Mouse (Mus musculus): ENCODE measurements around the gene Tatdn2. TPM values are rescaled to one million over a fixed set of nuclear protein-coding genes. Genes with fewer than 3 reads are reported as not detected.

Tatdn2 gene
- polyA plus RNA-seq, 1 experiment from 2014 or later: 0.81 TPM

DNA sequence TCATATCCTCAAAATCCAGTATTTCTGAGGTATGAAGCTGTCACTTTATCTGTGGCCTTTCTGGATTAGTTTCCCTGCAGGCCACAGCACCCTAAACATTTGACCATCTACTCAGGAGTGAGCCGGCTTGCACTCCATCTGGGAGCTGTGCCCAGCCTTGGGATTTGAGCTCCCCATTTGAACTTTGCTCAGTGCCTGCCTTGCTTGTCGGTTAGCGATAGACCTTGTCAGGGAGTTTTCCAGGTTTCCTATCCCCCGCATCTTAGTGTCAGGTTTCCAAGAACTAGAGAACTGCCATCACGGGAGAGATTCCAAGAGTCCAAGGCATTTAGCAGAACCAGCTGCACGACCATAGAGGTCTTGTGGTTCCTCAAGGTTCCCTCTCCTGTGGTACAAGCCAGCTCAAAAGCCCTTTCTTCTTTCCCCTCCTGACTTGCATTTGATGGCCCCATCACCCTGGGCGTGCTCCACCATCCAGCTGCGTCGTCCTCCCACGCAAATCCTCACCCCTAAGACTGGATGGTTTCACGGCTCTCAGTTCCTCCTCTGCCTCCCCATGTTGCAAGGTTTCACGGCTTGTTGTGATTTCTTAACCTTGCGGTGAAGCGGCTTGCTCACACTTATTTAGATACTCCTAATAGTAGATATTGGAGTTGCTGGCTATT lies 19.6 kb upstream of the Tatdn2 start:
- no peak overlapping the region for H3K4me3 ChIP-seq
- H3K36me3 ChIP-seq (ENCODE audit: poor library complexity, severe bottlenecking): no peaks in the 10 kb centered on the region
- H3K4me2 ChIP-seq: no peak overlapping the region
- H3K27ac ChIP-seq: no peak overlapping the region
- no peak for ATAC-seq
- no peaks in the 10 kb centered on the region for H3K4me1 ChIP-seq
- H3K27me3 ChIP-seq: no peaks in the 10 kb centered on the region
- WGBS: 80% methylated on average over 14 of the region's 14 CpGs
- no peaks in the 10 kb centered on the region for H3K9me3 ChIP-seq (replicated peaks)
- H3K9ac ChIP-seq: no peak overlapping the region

- no peaks in the 10 kb centered on the region for H3K9me3 ChIP-seq (replicated peaks)
- H3K27ac ChIP-seq: no peak overlapping the region
- H3K4me3 ChIP-seq: no peak overlapping the region
- no peak for ATAC-seq
- H3K36me3 ChIP-seq (ENCODE audit: poor library complexity, severe bottlenecking): no peaks in the 10 kb centered on the region
- H3K9ac ChIP-seq: no peak overlapping the region
- no peaks in the 10 kb centered on the region for H3K27me3 ChIP-seq
- 70% methylated on average over 14 of the region's 14 CpGs for WGBS
- no peaks in the 10 kb centered on the region for H3K4me1 ChIP-seq
- H3K4me2 ChIP-seq: no peak overlapping the region
Measured at GRCm38 (mm10) chr6:113678246-113679012, 18.4 kb upstream of the Tatdn2 start.

DNA sequence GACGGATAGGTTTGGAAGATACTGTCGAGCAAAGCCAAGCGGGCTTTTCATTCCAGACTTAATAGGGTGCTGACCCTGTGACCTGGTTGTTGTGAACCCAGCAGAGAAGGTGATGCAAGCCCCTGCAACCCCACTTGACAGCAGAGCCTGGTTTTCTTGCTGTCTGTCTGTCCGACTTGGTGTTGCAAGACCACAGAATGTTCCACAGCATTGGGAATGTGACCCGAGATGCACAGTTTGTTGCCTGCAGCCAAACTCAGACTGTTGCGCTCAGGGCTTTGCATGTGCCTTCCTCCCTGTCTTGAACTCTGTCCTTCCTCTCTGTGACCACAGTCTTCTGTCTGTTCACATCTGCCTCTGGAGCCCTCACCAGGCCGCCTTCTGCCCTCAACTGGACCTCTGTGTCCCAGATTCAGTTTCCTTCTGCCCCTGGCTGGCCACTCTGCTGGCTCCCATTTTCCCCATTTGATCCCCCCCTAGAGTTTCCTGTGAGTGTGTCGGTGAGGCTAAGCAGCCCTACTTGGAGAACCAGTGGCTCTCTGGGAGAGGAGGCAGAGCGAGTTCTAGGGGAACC lies 16.8 kb upstream of the Tatdn2 start:
- ATAC-seq: no peak
- no peak overlapping the region for H3K9ac ChIP-seq
- 87% methylated on average over 9 of the region's 9 CpGs for WGBS

GRCm38 (mm10) chr6:113681271-113681670 lies 15.6 kb upstream of the Tatdn2 start:
- no peaks in the 10 kb centered on the region for H3K9me3 ChIP-seq (replicated peaks)
- H3K36me3 ChIP-seq (ENCODE audit: poor library complexity, severe bottlenecking): no peaks in the 10 kb centered on the region
- no peak overlapping the region for H3K27ac ChIP-seq
- peak; percentile 33; the same call in 1 of the 2 replicates for ATAC-seq
- H3K9ac ChIP-seq: no peak overlapping the region
- H3K4me2 ChIP-seq: no peak overlapping the region
- no peaks in the 10 kb centered on the region for H3K4me1 ChIP-seq
- WGBS: 17% methylated on average over 4 of the region's 4 CpGs
- H3K27me3 ChIP-seq: no peaks in the 10 kb centered on the region
- no peak overlapping the region for H3K4me3 ChIP-seq

More for the DNA sequence above, 16.8 kb upstream of the Tatdn2 start:
- H3K4me2 ChIP-seq: no peak overlapping the region
- no peaks in the 10 kb centered on the region for H3K4me1 ChIP-seq
- H3K36me3 ChIP-seq (ENCODE audit: poor library complexity, severe bottlenecking): no peaks in the 10 kb centered on the region
- no peaks in the 10 kb centered on the region for H3K27me3 ChIP-seq
- no peaks in the 10 kb centered on the region for H3K9me3 ChIP-seq (replicated peaks)
- no peak overlapping the region for H3K27ac ChIP-seq
- H3K4me3 ChIP-seq: no peak overlapping the region

- Histone ChIP-seq H3K4me2 (no peak overlapping the region), H3K36me3 (ENCODE audit: poor library complexity, severe bottlenecking) (no peaks in the 10 kb centered on the region), H3K27me3 (no peaks in the 10 kb centered on the region), H3K4me3 (no peak overlapping the region), H3K9me3 (replicated peaks) (no peaks in the 10 kb centered on the region), H3K9ac (no peak overlapping the region), H3K27ac (no peak overlapping the region), H3K4me1 (no peaks in the 10 kb centered on the region)
- ATAC-seq: no peak
- WGBS: 90% methylated on average over 10 of the region's 10 CpGs
Measured at GRCm38 (mm10) chr6:113683081-113683825, 13.6 kb upstream of the Tatdn2 start.

GRCm38 (mm10) chr6:113686551-113687125 lies 10.2 kb upstream of the Tatdn2 start:
- H3K9ac ChIP-seq: no peak overlapping the region
- WGBS: 48% methylated on average over 8 of the region's 8 CpGs
- H3K27ac ChIP-seq: no peak overlapping the region
- no peak for ATAC-seq
- H3K27me3 ChIP-seq: no peaks in the 10 kb centered on the region
- H3K36me3 ChIP-seq (ENCODE audit: poor library complexity, severe bottlenecking): no peaks in the 10 kb centered on the region
- H3K4me3 ChIP-seq: no peak overlapping the region
- no peaks in the 10 kb centered on the region for H3K9me3 ChIP-seq (replicated peaks)
- no peaks in the 10 kb centered on the region for H3K4me1 ChIP-seq
- H3K4me2 ChIP-seq: no peak overlapping the region

DNA sequence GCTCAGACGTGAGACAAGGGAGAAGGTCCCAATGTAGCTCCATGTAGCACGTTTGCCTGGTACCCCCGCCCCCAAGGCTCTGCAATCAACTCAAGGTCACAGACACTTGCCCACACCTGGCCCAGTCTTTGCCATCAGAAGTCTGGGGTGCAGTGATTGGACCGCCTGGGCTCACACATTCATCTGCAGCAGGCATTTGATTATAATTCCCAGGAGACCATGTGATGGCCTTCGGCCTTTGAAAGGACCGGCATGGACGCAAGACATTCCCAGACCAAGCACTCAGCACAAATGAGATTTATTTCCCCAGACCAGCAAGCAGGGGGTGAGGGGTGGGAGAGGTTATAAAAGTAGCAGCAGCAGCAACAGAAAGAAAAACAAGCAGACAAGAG lies 6.8 kb upstream of the Tatdn2 start:
- ATAC-seq: no peak
- no peak overlapping the region for H3K4me2 ChIP-seq
- H3K4me3 ChIP-seq: no peak overlapping the region
- H3K4me1 ChIP-seq: no peaks in the 10 kb centered on the region
- no peaks in the 10 kb centered on the region for H3K36me3 ChIP-seq (ENCODE audit: poor library complexity, severe bottlenecking)
- WGBS: 42% methylated on average over 7 of the region's 7 CpGs
- H3K9me3 ChIP-seq (replicated peaks): no peaks in the 10 kb centered on the region
- 0 out of 2 replicates have a peak overlapping the region, but pooled peaks have one; percentile 26 for H3K9ac ChIP-seq
- H3K27me3 ChIP-seq: no peaks in the 10 kb centered on the region
- H3K27ac ChIP-seq: no peak overlapping the region

DNA sequence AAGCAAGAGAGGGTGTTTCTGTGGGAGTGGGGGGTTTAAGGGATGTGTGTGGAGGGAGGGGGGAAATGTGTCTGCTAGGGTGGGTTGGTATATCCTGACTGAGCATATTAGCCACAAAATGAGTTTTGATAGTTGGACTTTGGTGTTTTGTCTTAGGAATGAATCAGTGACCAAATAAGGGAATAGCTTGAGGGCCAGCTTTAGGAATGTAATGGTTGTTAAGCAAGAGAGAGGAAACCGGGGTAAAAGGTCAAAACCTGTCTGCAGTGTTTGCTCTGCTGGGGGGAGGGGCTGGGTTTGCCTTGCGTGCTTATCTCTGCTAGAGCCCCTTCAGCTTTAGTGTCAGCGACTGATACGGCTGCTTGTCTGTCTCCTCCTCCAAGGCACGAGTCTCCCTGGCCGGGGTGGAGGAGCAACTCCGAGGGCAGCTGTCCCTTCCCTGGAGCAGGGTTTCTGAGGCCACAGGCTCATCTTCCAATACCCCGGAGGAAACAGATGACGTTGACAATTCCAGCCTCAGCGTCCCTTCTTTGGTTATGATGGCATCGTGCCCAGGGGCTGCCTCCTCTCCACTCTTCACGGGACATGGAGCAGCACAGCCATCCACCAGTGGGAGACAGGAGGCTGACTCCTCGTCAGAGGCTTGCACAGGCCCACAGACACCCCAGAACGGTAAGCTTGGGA lies 6.3 kb upstream of the Tatdn2 start:
- ATAC-seq: no peak
- Histone ChIP-seq H3K36me3 (ENCODE audit: poor library complexity, severe bottlenecking) (no peaks in the 10 kb centered on the region), H3K9ac (peak overlapping the region; percentile 26; the same call in 1 of the 2 replicates), H3K27me3 (no peaks in the 10 kb centered on the region), H3K4me1 (no peaks in the 10 kb centered on the region), H3K9me3 (replicated peaks) (no peaks in the 10 kb centered on the region), H3K4me2 (no peak overlapping the region), H3K4me3 (no peak overlapping the region), H3K27ac (0 out of 2 replicates have a peak overlapping the region, but pooled peaks have one; percentile 40)
- WGBS: 23% methylated on average over 14 of the region's 14 CpGs

DNA sequence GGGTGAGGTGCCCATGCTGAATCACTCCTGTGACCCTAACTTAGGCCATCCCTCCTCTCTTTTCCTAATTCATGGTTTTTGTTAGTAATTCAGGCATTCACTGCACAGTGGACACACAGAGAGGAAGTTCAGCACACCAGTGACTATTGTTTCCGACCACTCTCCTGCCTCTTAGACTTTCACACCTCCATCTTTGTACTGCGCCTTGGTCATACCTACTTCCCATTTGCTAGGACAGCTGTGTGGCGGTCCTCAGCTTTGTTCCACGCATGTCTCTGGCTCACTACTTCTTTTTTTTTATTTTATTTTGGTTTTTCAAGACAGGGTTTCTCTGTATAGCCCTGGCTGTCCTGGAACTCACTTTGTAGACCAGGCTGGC lies 5.8 kb upstream of the Tatdn2 start:
- H3K4me2 ChIP-seq: no peak overlapping the region

GRCm38 (mm10) chr6:113692661-113693133 lies 4.2 kb upstream of the Tatdn2 start:
- WGBS: 84% methylated on average over 5 of the region's 5 CpGs
- Histone ChIP-seq H3K27me3 (no peaks in the 10 kb centered on the region), H3K36me3 (ENCODE audit: poor library complexity, severe bottlenecking) (no peaks in the 10 kb centered on the region), H3K4me2 (no peak overlapping the region), H3K4me1 (peaks cover 7% of the 10 kb centered on the region), H3K27ac (no peak overlapping the region), H3K9me3 (replicated peaks) (no peaks in the 10 kb centered on the region), H3K4me3 (no peak overlapping the region), H3K9ac (no peak overlapping the region)
- ATAC-seq: no peak

More for the DNA sequence above, 5.8 kb upstream of the Tatdn2 start:
- no peaks in the 10 kb centered on the region for H3K27me3 ChIP-seq
- 0 out of 2 replicates have a peak overlapping the region, but pooled peaks have one; percentile 40 for H3K27ac ChIP-seq
- peaks cover 2% of the 10 kb centered on the region for H3K4me1 ChIP-seq
- H3K4me3 ChIP-seq: no peak overlapping the region
- WGBS: 86% methylated on average over 4 of the region's 4 CpGs
- no peak for ATAC-seq
- no peaks in the 10 kb centered on the region for H3K36me3 ChIP-seq (ENCODE audit: poor library complexity, severe bottlenecking)
- H3K9me3 ChIP-seq (replicated peaks): no peaks in the 10 kb centered on the region
- peak overlapping the region; percentile 26; the same call in 1 of the 2 replicates for H3K9ac ChIP-seq

DNA sequence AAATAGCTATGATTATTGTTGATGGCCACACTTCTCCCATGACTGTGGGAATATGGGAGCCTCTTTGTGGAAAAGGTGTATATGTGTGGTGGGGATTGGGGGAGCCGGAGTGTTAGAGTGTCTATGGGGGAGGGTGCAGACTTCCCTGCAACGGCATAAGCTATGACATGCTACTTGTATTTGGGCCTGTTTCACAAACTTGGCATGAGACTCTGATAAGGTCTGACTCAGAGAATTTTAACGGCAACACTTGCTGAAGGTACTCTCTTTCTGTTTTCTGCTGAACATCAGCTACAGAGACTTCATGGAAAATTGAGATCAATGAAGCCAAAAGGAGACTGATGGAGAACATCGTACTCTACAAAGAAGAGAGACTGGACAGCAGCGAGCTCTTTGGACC lies 3.5 kb upstream of the Tatdn2 start:
- Histone ChIP-seq H3K27ac (no peak overlapping the region), H3K4me2 (no peak overlapping the region), H3K9me3 (replicated peaks) (no peaks in the 10 kb centered on the region), H3K4me1 (peaks cover 14% of the 10 kb centered on the region), H3K27me3 (no peaks in the 10 kb centered on the region), H3K36me3 (ENCODE audit: poor library complexity, severe bottlenecking) (no peaks in the 10 kb centered on the region), H3K9ac (no peak overlapping the region), H3K4me3 (no peak overlapping the region)
- 93% methylated on average over 5 of the region's 5 CpGs for WGBS
- no peak for ATAC-seq

Data from forebrain, embryonic 13.5 days (tissue).